Mouse (Mus musculus) heart, embryonic 14.5 days (tissue): Measurements from ENCODE around the gene Tgm7. TPM values are rescaled to one million over a fixed set of nuclear protein-coding genes. Genes with fewer than 3 reads are reported as not detected.

Experiments
- ATAC-seq: fragments of 200-750 bp; cut with Nextera tagmentation; 2 replicates; pipeline ENCODE4 v1.8.0; 2017; ENCODE audit warnings: low read depth, moderate TSS enrichment; ENCODE audit not compliant: insufficient number of reproducible peaks, insufficient read depth, low FRiP score
- H3K27ac ChIP-seq, 2 experiments: fragments of 200-500 bp in 1 of 2; fragments of 300-500 bp in 1 of 2; sonication (generic) in 1 of 2; replicated peaks in 1 of 2; 2 replicates each; pipeline ENCODE4 v1.5.1; 2012 to 2014; ENCODE audit warnings: low read depth in 2 of 2, low read length in 2 of 2, control low read depth in 1 of 2, mild to moderate bottlenecking in 1 of 2, mixed read lengths in 1 of 2; ENCODE audit not compliant: control insufficient read depth in 1 of 2, insufficient read depth in 1 of 2
- H3K27me3 ChIP-seq: fragments of 300-500 bp; sonication (generic); 2 replicates; pipeline ENCODE4 v1.6.1; 2014; ENCODE audit warnings: mild to moderate bottlenecking, low read length, control low read depth; ENCODE audit not compliant: control insufficient read depth, insufficient read depth
- H3K36me3 ChIP-seq: fragments of 300-500 bp; sonication (generic); 2 replicates; pipeline ENCODE4 v1.6.1; 2014; ENCODE audit warnings: mild to moderate bottlenecking, control low read depth, low read length, mixed read lengths; ENCODE audit not compliant: control insufficient read depth, insufficient read depth
- H3K4me1 ChIP-seq, 2 experiments: fragments of 200-500 bp in 1 of 2; fragments of 300-500 bp in 1 of 2; sonication (generic) in 1 of 2; 2 replicates each; pipeline ENCODE4 v1.6.1; 2012 to 2014; ENCODE audit warnings: low read length in 2 of 2, control low read depth in 1 of 2, mixed read lengths in 1 of 2; ENCODE audit not compliant: control insufficient read depth in 2 of 2, insufficient read depth in 2 of 2
- H3K4me2 ChIP-seq: fragments of 300-500 bp; sonication (generic); 2 replicates; pipeline ENCODE4 v1.6.1; 2014; ENCODE audit warnings: mild to moderate bottlenecking, low read length
- H3K4me3 ChIP-seq, 2 experiments: fragments of 200-500 bp in 1 of 2; fragments of 300-500 bp in 1 of 2; sonication (generic) in 1 of 2; 2 replicates each; pipeline ENCODE4 v1.5.1; 2012 to 2014; ENCODE audit warnings: low read length in 2 of 2, mild to moderate bottlenecking in 2 of 2, control low read depth in 1 of 2, low read depth in 1 of 2, moderate library complexity in 1 of 2; ENCODE audit not compliant: control insufficient read depth in 1 of 2, insufficient read depth in 1 of 2
- H3K9ac ChIP-seq: fragments of 300-500 bp; sonication (generic); 2 replicates; pipeline ENCODE4 v1.6.1; 2014; ENCODE audit warnings: mild to moderate bottlenecking, low read length
- H3K9me3 ChIP-seq: fragments of 300-500 bp; sonication (generic); 2 replicates; pipeline ENCODE4 v1.6.1; 2016; ENCODE audit warnings: low read length, control low read depth; ENCODE audit not compliant: control insufficient read depth
- WGBS: fragments of 180-500 bp; shearing (Covaris S2); extraction: QIAGEN DNeasy Blood & Tissue Kit; methylation state at CpG from one replicate; pipeline ENCODE4 v1.1.7; 2014; 5-methylcytosine and 5-hydroxymethylcytosine counted together
- polyA plus RNA-seq: library from polyadenylated mRNA; unstranded; fragments of >200 nt; fragmentation: Nextera tagmentation; extraction: Ambion mirVana; gene quantifications from 2 replicates; pipeline ENCODE4 v1.2.1, GENCODE M21; 2014

Gene Tgm7
- polyA plus RNA-seq, 1 experiment from 2014 or later: not detected

DNA sequence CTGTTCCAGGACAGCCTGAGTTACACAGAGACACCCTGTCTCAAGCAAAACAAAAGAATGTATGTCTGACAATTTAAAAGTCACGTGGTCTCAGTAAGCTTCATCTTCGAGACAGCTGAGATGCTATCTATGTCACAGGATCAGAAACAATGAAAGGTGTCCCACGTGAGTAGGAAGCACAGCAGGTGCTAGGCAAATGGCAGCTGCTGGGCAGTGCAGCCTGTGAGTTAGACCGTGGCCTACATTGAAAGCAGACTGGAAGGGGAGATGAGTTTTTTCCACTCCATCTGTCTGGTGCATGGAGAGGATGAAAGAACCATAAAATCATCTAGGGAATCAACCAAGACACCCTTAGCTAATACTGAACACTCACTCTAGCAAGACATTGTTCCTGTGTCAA lies 42.5 kb downstream of the Tgm7 start:
- Histone ChIP-seq H3K27me3 (no peaks in the 10 kb centered on the region), H3K27ac (no peak overlapping the region), H3K9ac (no peak overlapping the region), H3K36me3 (no peaks in the 10 kb centered on the region), H3K4me2 (no peak overlapping the region), H3K4me3 (no peak overlapping the region), H3K4me1 (no peaks in the 10 kb centered on the region), H3K9me3 (no peaks in the 10 kb centered on the region)
- no peak for ATAC-seq
- 48% methylated on average over 4 of the region's 4 CpGs for WGBS

GRCm38 (mm10) chr2:121061315-121061714 lies 48.3 kb downstream of the Tgm7 start:
- Histone ChIP-seq H3K27me3 (no peaks in the 10 kb centered on the region), H3K4me3 (no peak overlapping the region), H3K4me1 (no peaks in the 10 kb centered on the region), H3K9ac (no peak overlapping the region), H3K27ac (no peak overlapping the region), H3K9me3 (no peaks in the 10 kb centered on the region), H3K36me3 (no peaks in the 10 kb centered on the region), H3K4me2 (no peak overlapping the region)
- 78% methylated on average over 2 of the region's 2 CpGs for WGBS
- ATAC-seq: no peak

DNA sequence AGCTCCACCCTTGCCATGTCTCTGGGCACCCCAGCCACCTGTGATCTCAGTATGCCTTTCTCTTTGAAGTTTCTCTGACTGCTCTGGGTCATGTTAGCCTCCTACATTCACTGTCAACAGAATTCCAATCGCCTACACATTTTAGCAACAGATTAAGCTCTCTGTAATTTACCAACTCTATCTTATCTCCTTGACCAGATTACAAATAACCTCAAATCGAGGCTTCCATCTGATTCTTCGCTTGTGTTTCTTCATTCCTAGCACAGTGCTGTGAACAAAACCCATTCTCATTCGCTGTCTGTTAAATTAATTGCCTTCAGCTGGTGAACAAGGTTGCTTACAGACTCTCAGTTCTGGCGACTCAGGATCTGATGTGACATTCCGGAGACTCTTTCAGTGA lies 51.6 kb downstream of the Tgm7 start:
- no peaks in the 10 kb centered on the region for H3K27me3 ChIP-seq
- 45% methylated on average over 6 of the region's 6 CpGs for WGBS
- no peak for ATAC-seq

DNA sequence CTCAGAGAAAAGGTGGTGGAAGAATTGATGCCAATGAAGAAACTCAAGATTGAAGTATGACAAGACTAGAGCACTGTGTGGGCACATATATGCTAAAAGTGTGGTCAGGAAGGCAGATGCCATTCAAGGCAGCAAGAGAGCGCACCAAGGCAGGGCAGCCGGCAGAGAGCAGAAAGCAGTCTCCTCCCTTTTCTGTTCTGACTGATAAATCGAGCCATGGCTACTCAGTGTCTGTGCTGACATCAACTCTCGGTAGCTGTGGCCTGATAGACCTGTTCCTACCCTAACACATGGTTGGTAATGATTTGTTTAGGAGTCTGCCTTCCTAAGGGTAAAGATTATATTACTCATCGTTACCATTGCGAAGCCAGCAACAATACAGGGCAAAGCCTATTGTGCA lies 53.7 kb downstream of the Tgm7 start:
- H3K36me3 ChIP-seq: no peaks in the 10 kb centered on the region
- H3K4me2 ChIP-seq: no peak overlapping the region
- H3K9ac ChIP-seq: no peak overlapping the region
- ATAC-seq: no peak
- 74% methylated on average over 6 of the region's 6 CpGs for WGBS
- H3K4me3 ChIP-seq: no peak overlapping the region
- H3K27me3 ChIP-seq: no peaks in the 10 kb centered on the region
- H3K27ac ChIP-seq: no peak overlapping the region
- no peaks in the 10 kb centered on the region for H3K9me3 ChIP-seq
- H3K4me1 ChIP-seq: no peaks in the 10 kb centered on the region

More for the DNA sequence above, 51.6 kb downstream of the Tgm7 start:
- no peaks in the 10 kb centered on the region for H3K4me1 ChIP-seq
- no peak overlapping the region for H3K27ac ChIP-seq
- H3K9ac ChIP-seq: no peak overlapping the region
- no peaks in the 10 kb centered on the region for H3K36me3 ChIP-seq
- no peak overlapping the region for H3K4me3 ChIP-seq
- no peak overlapping the region for H3K4me2 ChIP-seq
- H3K9me3 ChIP-seq: no peaks in the 10 kb centered on the region

DNA sequence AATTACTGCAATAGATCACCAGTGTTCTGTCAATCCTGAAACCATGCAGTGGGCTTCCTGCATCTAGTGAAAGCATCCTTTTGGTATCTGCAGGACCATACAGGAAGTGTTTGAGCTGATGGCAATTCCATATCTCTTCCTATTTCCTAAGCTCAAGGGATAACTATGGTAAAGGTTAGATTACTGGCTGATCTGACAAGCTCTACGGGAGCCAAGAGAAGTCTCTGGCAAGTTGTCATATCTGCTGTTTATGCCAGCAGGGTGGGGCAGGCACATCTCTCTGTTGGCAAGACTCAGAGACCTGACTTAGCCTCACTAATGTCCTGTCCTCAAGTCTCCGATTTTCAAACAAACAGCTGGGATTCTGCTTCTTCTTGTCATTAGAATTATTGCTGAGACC lies 55.5 kb downstream of the Tgm7 start:
- ATAC-seq: no peak
- no peak overlapping the region for H3K4me2 ChIP-seq

GRCm38 (mm10) chr2:121052176-121052575 lies 57.4 kb downstream of the Tgm7 start:
- no peak overlapping the region for H3K27ac ChIP-seq
- H3K27me3 ChIP-seq: no peaks in the 10 kb centered on the region
- no peak overlapping the region for H3K9ac ChIP-seq
- no peaks in the 10 kb centered on the region for H3K36me3 ChIP-seq
- H3K4me1 ChIP-seq: no peaks in the 10 kb centered on the region
- ATAC-seq: no peak
- no peak overlapping the region for H3K4me2 ChIP-seq
- H3K4me3 ChIP-seq: no peak overlapping the region
- 80% methylated on average over 5 of the region's 5 CpGs for WGBS
- no peaks in the 10 kb centered on the region for H3K9me3 ChIP-seq

More for the DNA sequence above, 55.5 kb downstream of the Tgm7 start:
- Histone ChIP-seq H3K27me3 (no peaks in the 10 kb centered on the region), H3K27ac (no peak overlapping the region), H3K9ac (no peak overlapping the region), H3K9me3 (no peaks in the 10 kb centered on the region), H3K4me1 (no peaks in the 10 kb centered on the region), H3K36me3 (no peaks in the 10 kb centered on the region), H3K4me3 (no peak overlapping the region)
- WGBS: 43% methylated on average over 2 of the region's 2 CpGs

GRCm38 (mm10) chr2:121045653-121046052 lies 63.9 kb downstream of the Tgm7 start:
- 69% methylated on average over 4 of the region's 4 CpGs for WGBS
- Histone ChIP-seq H3K9ac (no peak overlapping the region), H3K9me3 (no peaks in the 10 kb centered on the region), H3K4me2 (no peak overlapping the region), H3K27me3 (no peaks in the 10 kb centered on the region), H3K36me3 (no peaks in the 10 kb centered on the region), H3K4me3 (no peak overlapping the region), H3K27ac (no peak overlapping the region), H3K4me1 (no peaks in the 10 kb centered on the region)
- no peak for ATAC-seq
